Mouse (Mus musculus): ENCODE measurements around the gene Klhl9. TPM values are rescaled to one million over a fixed set of nuclear protein-coding genes. Genes with fewer than 3 reads are reported as not detected.
A peak's percentile ranks its signal among the peaks of the same experiment; 100 is the strongest.

The Klhl9 gene
- polyA plus RNA-seq, 1 experiment from 2014 or later: 20.1 TPM

GRCm38 (mm10) chr4:88741426-88741825 lies 19.2 kb upstream of the Klhl9 start:
- Histone ChIP-seq H3K9me3 (ENCODE audit: low read length) (no peaks in the 10 kb centered on the region), H3K4me1 (ENCODE audit: insufficient read depth) (no peaks in the 10 kb centered on the region), H3K27me3 (ENCODE audit: insufficient read depth, low read length) (no peaks in the 10 kb centered on the region), H3K27ac (ENCODE audit: low read depth) (no peak overlapping the region), H3K4me3 (ENCODE audit: low read depth, low read length) (no peak overlapping the region), H3K9ac (replicated peaks) (no peak overlapping the region), H3K36me3 (replicated peaks; ENCODE audit: insufficient read depth, low read length) (no peaks in the 10 kb centered on the region), H3K4me2 (ENCODE audit: low read depth, low read length) (no peak overlapping the region)
- DNase-seq (no peak), ATAC-seq (no peak)
- no peak for TF ChIP-seq CTCF (IDR thresholded peaks at IDR 0.05; ENCODE audit: low read depth)
- no peak for TF ChIP-seq EP300 (IDR thresholded peaks at IDR 0.05; ENCODE audit: low read depth)
- WGBS (ENCODE audit: insufficient replicate concordance): 44% methylated on average over 4 of the region's 4 CpGs

- Histone ChIP-seq H3K4me2 (ENCODE audit: low read depth, low read length) (no peak overlapping the region), H3K4me3 (ENCODE audit: low read depth, low read length) (no peak overlapping the region), H3K36me3 (replicated peaks; ENCODE audit: insufficient read depth, low read length) (no peaks in the 10 kb centered on the region), H3K9ac (replicated peaks) (no peak overlapping the region), H3K27ac (ENCODE audit: low read depth) (no peak overlapping the region), H3K9me3 (ENCODE audit: low read length) (no peaks in the 10 kb centered on the region), H3K27me3 (ENCODE audit: insufficient read depth, low read length) (no peaks in the 10 kb centered on the region), H3K4me1 (ENCODE audit: insufficient read depth) (no peaks in the 10 kb centered on the region)
- DNase-seq: no peak
- WGBS (ENCODE audit: insufficient replicate concordance): 75% methylated on average over 6 of the region's 6 CpGs
- TF ChIP-seq EP300 (IDR thresholded peaks at IDR 0.05; ENCODE audit: low read depth): no peak
- ATAC-seq: no peak
Measured at GRCm38 (mm10) chr4:88739036-88739435, 16.8 kb upstream of the Klhl9 start.

GRCm38 (mm10) chr4:88738480-88738879 lies 16.2 kb upstream of the Klhl9 start:
- DNase-seq: peak; percentile 87
- no peak overlapping the region for H3K9ac ChIP-seq (replicated peaks)
- H3K4me1 ChIP-seq (ENCODE audit: insufficient read depth): no peaks in the 10 kb centered on the region
- WGBS (ENCODE audit: insufficient replicate concordance): 2% methylated on average over 2 of the region's 2 CpGs
- no peak overlapping the region for H3K27ac ChIP-seq (ENCODE audit: low read depth)
- H3K4me3 ChIP-seq (ENCODE audit: low read depth, low read length): no peak overlapping the region
- TF ChIP-seq EP300 (IDR thresholded peaks at IDR 0.05; ENCODE audit: low read depth) (no peak), CTCF (IDR thresholded peaks at IDR 0.05; ENCODE audit: low read depth) (peak; percentile 92)
- no peak overlapping the region for H3K4me2 ChIP-seq (ENCODE audit: low read depth, low read length)
- H3K36me3 ChIP-seq (replicated peaks; ENCODE audit: insufficient read depth, low read length): no peaks in the 10 kb centered on the region
- no peaks in the 10 kb centered on the region for H3K27me3 ChIP-seq (ENCODE audit: insufficient read depth, low read length)
- no peaks in the 10 kb centered on the region for H3K9me3 ChIP-seq (ENCODE audit: low read length)
- ATAC-seq: no peak; the same call in 1 of the 2 replicates

- WGBS (ENCODE audit: insufficient replicate concordance): 0% methylated on average over 1 of the region's 1 CpGs
- ATAC-seq (peak; percentile 44; the same call in 1 of the 2 replicates), DNase-seq (peak; percentile 41)
- Histone ChIP-seq H3K9ac (replicated peaks) (no peak overlapping the region), H3K27me3 (ENCODE audit: insufficient read depth, low read length) (no peaks in the 10 kb centered on the region), H3K36me3 (replicated peaks; ENCODE audit: insufficient read depth, low read length) (no peaks in the 10 kb centered on the region), H3K4me2 (ENCODE audit: low read depth, low read length) (peak overlapping the region; percentile 44), H3K4me3 (ENCODE audit: low read depth, low read length) (no peak overlapping the region), H3K27ac (ENCODE audit: low read depth) (no peak overlapping the region), H3K9me3 (ENCODE audit: low read length) (no peaks in the 10 kb centered on the region), H3K4me1 (ENCODE audit: insufficient read depth) (no peaks in the 10 kb centered on the region)
- no peak for TF ChIP-seq EP300 (IDR thresholded peaks at IDR 0.05; ENCODE audit: low read depth)
- peak; percentile 85 for TF ChIP-seq CTCF (IDR thresholded peaks at IDR 0.05; ENCODE audit: low read depth)
Measured at GRCm38 (mm10) chr4:88727324-88727723, 5.1 kb upstream of the Klhl9 start.

GRCm38 (mm10) chr4:88726727-88727126 lies 4.5 kb upstream of the Klhl9 start:
- DNase-seq (no peak), ATAC-seq (no peak)
- Histone ChIP-seq H3K4me2 (ENCODE audit: low read depth, low read length) (peak overlapping the region; percentile 44), H3K4me1 (ENCODE audit: insufficient read depth) (no peaks in the 10 kb centered on the region), H3K9ac (replicated peaks) (no peak overlapping the region), H3K27ac (ENCODE audit: low read depth) (0 out of 2 replicates have a peak overlapping the region, but pooled peaks have one; percentile 16), H3K36me3 (replicated peaks; ENCODE audit: insufficient read depth, low read length) (no peaks in the 10 kb centered on the region), H3K27me3 (ENCODE audit: insufficient read depth, low read length) (no peaks in the 10 kb centered on the region), H3K4me3 (ENCODE audit: low read depth, low read length) (no peak overlapping the region), H3K9me3 (ENCODE audit: low read length) (no peaks in the 10 kb centered on the region)
- WGBS (ENCODE audit: insufficient replicate concordance): 27% methylated on average over 6 of the region's 6 CpGs
- TF ChIP-seq EP300 (IDR thresholded peaks at IDR 0.05; ENCODE audit: low read depth) (no peak), CTCF (IDR thresholded peaks at IDR 0.05; ENCODE audit: low read depth) (no peak)

GRCm38 (mm10) chr4:88723497-88724090 lies 1.3 kb upstream of the Klhl9 start:
- Histone ChIP-seq H3K27ac (ENCODE audit: low read depth) (no peak overlapping the region), H3K9ac (replicated peaks) (no peak overlapping the region), H3K27me3 (ENCODE audit: insufficient read depth, low read length) (no peaks in the 10 kb centered on the region), H3K4me3 (ENCODE audit: low read depth, low read length) (no peak overlapping the region), H3K4me2 (ENCODE audit: low read depth, low read length) (no peak overlapping the region), H3K36me3 (replicated peaks; ENCODE audit: insufficient read depth, low read length) (peaks cover 11% of the 10 kb centered on the region), H3K4me1 (ENCODE audit: insufficient read depth) (peaks cover 14% of the 10 kb centered on the region), H3K9me3 (ENCODE audit: low read length) (no peaks in the 10 kb centered on the region)
- TF ChIP-seq CTCF (IDR thresholded peaks at IDR 0.05; ENCODE audit: low read depth): no peak
- no peak for TF ChIP-seq EP300 (IDR thresholded peaks at IDR 0.05; ENCODE audit: low read depth)
- WGBS (ENCODE audit: insufficient replicate concordance): 58% methylated on average over 8 of the region's 8 CpGs
- no peak for DNase-seq
- ATAC-seq: no peak

Measured in liver, postnatal 0 days (tissue).